Mouse (Mus musculus): ENCODE data around the gene Whrn. TPM values are rescaled to one million over a fixed set of nuclear protein-coding genes. Genes with fewer than 3 reads are reported as not detected.

The Whrn gene
- total RNA-seq, 2 experiments from 2014 or later, result 23.8 to 29.4 TPM

GRCm38 (mm10) chr4:63452555-63452954 is 43.2 kb downstream of the Whrn start:
- no peak for DNase-seq (ENCODE audit: low spot score in 2 of 2)

- no peak for DNase-seq (ENCODE audit: low spot score in 2 of 2)
These were observed 45.2 kb downstream of the Whrn start for GRCm38 (mm10) chr4:63450551-63450950.

- no peak for DNase-seq (ENCODE audit: low spot score in 2 of 2)
These were observed 51.3 kb downstream of the Whrn start for GRCm38 (mm10) chr4:63444362-63445066.

- DNase-seq (ENCODE audit: low spot score in 2 of 2), result no peak
These were observed 52.7 kb downstream of the Whrn start for GRCm38 (mm10) chr4:63443101-63443500.

GRCm38 (mm10) chr4:63441616-63442015 is 54.2 kb downstream of the Whrn start:
- DNase-seq (ENCODE audit: low spot score in 2 of 2), result no peak

GRCm38 (mm10) chr4:63440262-63440661 is 55.5 kb downstream of the Whrn start:
- DNase-seq (ENCODE audit: low spot score in 2 of 2), result no peak

- no peak for DNase-seq (ENCODE audit: low spot score in 2 of 2)
These were observed 57.8 kb downstream of the Whrn start for GRCm38 (mm10) chr4:63437968-63438367.

GRCm38 (mm10) chr4:63437119-63437815 is 58.5 kb downstream of the Whrn start:
- no peak for DNase-seq (ENCODE audit: low spot score in 2 of 2)

GRCm38 (mm10) chr4:63435402-63435801 is 60.4 kb downstream of the Whrn start:
- DNase-seq (ENCODE audit: low spot score in 2 of 2), result no peak

- DNase-seq (ENCODE audit: low spot score in 2 of 2), result no peak
These were observed 64.7 kb downstream of the Whrn start for GRCm38 (mm10) chr4:63431098-63431497.

- no peak for DNase-seq (ENCODE audit: low spot score in 2 of 2)
These were observed 65.4 kb downstream of the Whrn start for GRCm38 (mm10) chr4:63430357-63430756.

GRCm38 (mm10) chr4:63426308-63426707 is 69.5 kb downstream of the Whrn start:
- no peak for DNase-seq (ENCODE audit: low spot score in 2 of 2)

- no peak for DNase-seq (ENCODE audit: low spot score in 2 of 2)
These were observed 72.0 kb downstream of the Whrn start for GRCm38 (mm10) chr4:63423811-63424210.

GRCm38 (mm10) chr4:63423231-63423630 is 72.6 kb downstream of the Whrn start:
- no peak for DNase-seq (ENCODE audit: low spot score in 2 of 2)

GRCm38 (mm10) chr4:63420143-63420920 is 75.5 kb downstream of the Whrn start:
- peak; percentile 55 to 63 for DNase-seq (ENCODE audit: low spot score in 2 of 2)

- no peak for DNase-seq (ENCODE audit: low spot score in 2 of 2)
These were observed 77.5 kb downstream of the Whrn start for GRCm38 (mm10) chr4:63418270-63418669.

GRCm38 (mm10) chr4:63417318-63417957 is 78.4 kb downstream of the Whrn start:
- peak; percentile 89 to 90 for DNase-seq (ENCODE audit: low spot score in 2 of 2)

GRCm38 (mm10) chr4:63414951-63415350 is 80.8 kb downstream of the Whrn start:
- no peak for DNase-seq (ENCODE audit: low spot score in 2 of 2)

GRCm38 (mm10) chr4:63411222-63411621 is 84.6 kb downstream of the Whrn start:
- no peak for DNase-seq (ENCODE audit: low spot score in 2 of 2)

- DNase-seq (ENCODE audit: low spot score in 2 of 2), result peak; percentile 92 to 95
These were observed 85.2 kb downstream of the Whrn start for GRCm38 (mm10) chr4:63410583-63410934.

GRCm38 (mm10) chr4:63409908-63410582 is 85.7 kb downstream of the Whrn start:
- DNase-seq (ENCODE audit: low spot score in 2 of 2), result no peak
